Mouse (Mus musculus) hindbrain, embryonic 12.5 days (tissue): ENCODE results near the gene Creg2. TPM values are rescaled to one million over a fixed set of nuclear protein-coding genes. Genes with fewer than 3 reads are reported as not detected.
"Not testable (repeated sequence)": the region's sequence is repeated elsewhere in the genome, so short reads cannot be mapped to it uniquely, and the experiment has no call there.

Source experiments
- ATAC-seq: fragments of 200-750 bp; cut with Nextera tagmentation; 2 replicates; pipeline ENCODE4 v1.8.0; 2017; ENCODE audit warnings: moderate TSS enrichment; ENCODE audit not compliant: low FRiP score
- H3K27ac ChIP-seq: fragments of 300-500 bp; sonication (generic); 2 replicates; pipeline ENCODE4 v1.5.1; 2016; ENCODE audit warnings: mild to moderate bottlenecking
- H3K27me3 ChIP-seq: fragments of 300-500 bp; sonication (generic); 2 replicates; pipeline ENCODE4 v1.6.1; 2016; ENCODE audit warnings: mild to moderate bottlenecking
- H3K36me3 ChIP-seq: fragments of 300-500 bp; sonication (generic); 2 replicates; pipeline ENCODE4 v1.6.1; 2016; ENCODE audit warnings: mild to moderate bottlenecking
- H3K4me1 ChIP-seq: fragments of 300-500 bp; sonication (generic); 2 replicates; pipeline ENCODE4 v1.6.1; 2016
- H3K4me2 ChIP-seq: fragments of 300-500 bp; sonication (generic); replicated peaks from 2 replicates; pipeline ENCODE4 v1.6.1; 2016; ENCODE audit warnings: mild to moderate bottlenecking
- H3K4me3 ChIP-seq: fragments of 300-500 bp; sonication (generic); 2 replicates; pipeline ENCODE4 v1.5.1; 2016; ENCODE audit warnings: mild to moderate bottlenecking
- H3K9ac ChIP-seq: fragments of 300-500 bp; sonication (generic); 2 replicates; pipeline ENCODE4 v1.6.1; 2016; ENCODE audit warnings: mild to moderate bottlenecking, moderate library complexity
- H3K9me3 ChIP-seq: fragments of 300-500 bp; sonication (generic); replicated peaks from 2 replicates; pipeline ENCODE4 v1.6.1; 2016; ENCODE audit warnings: mild to moderate bottlenecking
- WGBS: fragments of 180-500 bp; shearing (Covaris S2); methylation state at CpG from one replicate; pipeline ENCODE4 v1.1.7; 2016; 5-methylcytosine and 5-hydroxymethylcytosine counted together
- polyA plus RNA-seq: library from polyadenylated mRNA; unstranded; fragments of >200 nt; fragmentation: Nextera tagmentation; extraction: Ambion mirVana; gene quantifications from 2 replicates; pipeline ENCODE4 v1.2.1, GENCODE M21; 2016

Gene Creg2
- polyA plus RNA-seq, 1 experiment from 2014 or later: 2.3 TPM

DNA sequence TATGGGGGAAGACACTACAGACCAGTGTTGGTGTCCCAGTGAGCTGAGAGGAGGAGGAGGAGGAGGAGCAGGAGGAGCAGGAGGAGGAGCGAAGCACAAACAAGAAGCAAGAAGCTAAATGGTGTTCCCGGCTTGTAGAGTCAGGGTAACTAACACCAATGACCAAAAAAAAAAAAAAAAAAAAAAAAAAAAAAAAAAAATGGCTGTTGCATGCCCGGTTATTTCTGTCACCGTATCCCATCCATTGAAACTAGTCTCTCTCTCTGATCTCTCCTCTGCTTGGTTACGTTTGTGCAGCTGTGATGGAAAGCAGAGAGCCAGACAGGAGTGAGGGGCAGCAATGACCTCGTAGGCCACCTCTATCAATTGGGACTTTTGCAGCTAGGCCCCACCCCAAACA lies 35.7 kb downstream of the Creg2 start:
- 78% methylated on average over 6 of the region's 6 CpGs for WGBS
- Histone ChIP-seq H3K4me1 (peaks cover 4% of the 10 kb centered on the region; the same call in 1 of the 2 replicates), H3K27ac (no peak overlapping the region), H3K9me3 (0 out of 2 replicates have a peak, but pooled peaks cover 3% of the 10 kb centered on the region), H3K27me3 (peaks cover 2% of the 10 kb centered on the region; the same call in 1 of the 2 replicates), H3K36me3 (no peaks in the 10 kb centered on the region), H3K4me3 (no peak overlapping the region), H3K4me2 (no peak overlapping the region), H3K9ac (no peak overlapping the region)
- no peak for ATAC-seq

DNA sequence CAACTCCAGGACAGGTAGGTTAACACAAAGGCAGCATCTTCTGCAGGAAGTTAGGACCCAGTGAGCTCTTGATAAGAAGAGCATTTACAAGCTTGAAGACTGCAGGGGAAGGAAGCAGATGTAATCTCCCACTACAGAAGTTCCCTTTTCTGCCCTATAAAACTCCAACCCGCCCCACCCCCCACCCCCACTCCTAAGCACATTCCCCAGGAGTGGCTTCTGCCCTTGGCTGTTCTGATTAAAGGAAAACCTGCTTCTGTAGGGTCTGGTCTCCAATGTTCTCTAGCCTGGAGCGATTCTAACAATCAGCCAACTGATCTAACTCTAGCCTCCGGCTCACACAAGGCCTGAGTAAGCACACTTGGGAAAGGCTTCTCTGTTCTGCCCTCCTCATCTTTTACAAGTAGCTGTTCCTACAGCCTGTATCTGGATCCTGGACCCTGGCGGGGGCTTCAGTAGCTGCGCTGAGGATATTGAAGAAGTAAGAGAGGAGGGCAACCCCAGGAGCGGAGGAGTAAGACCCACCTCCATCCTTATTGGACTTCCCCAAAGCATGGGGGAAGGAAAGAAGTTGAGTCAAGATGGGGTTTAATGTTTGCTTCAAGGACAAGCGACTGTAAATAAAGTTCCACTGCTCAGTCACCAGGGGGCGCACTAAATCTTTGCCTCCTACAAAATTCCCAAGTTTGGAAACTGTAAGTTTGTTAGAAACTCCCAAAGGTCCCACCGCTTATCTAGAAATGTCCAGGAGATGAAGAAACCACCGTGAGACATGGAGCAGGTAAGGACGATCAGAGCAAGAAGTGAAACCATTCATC lies 36.6 kb downstream of the Creg2 start:
- H3K36me3 ChIP-seq: no peaks in the 10 kb centered on the region
- no peak for ATAC-seq
- no peak overlapping the region for H3K27ac ChIP-seq
- H3K9ac ChIP-seq: no peak overlapping the region
- no peaks in the 10 kb centered on the region for H3K9me3 ChIP-seq
- H3K27me3 ChIP-seq: peaks cover 2% of the 10 kb centered on the region; the same call in 1 of the 2 replicates
- H3K4me1 ChIP-seq: peaks cover 4% of the 10 kb centered on the region; the same call in 1 of the 2 replicates
- WGBS: 23% methylated on average over 11 of the region's 11 CpGs
- no peak overlapping the region for H3K4me3 ChIP-seq
- H3K4me2 ChIP-seq: no peak overlapping the region

DNA sequence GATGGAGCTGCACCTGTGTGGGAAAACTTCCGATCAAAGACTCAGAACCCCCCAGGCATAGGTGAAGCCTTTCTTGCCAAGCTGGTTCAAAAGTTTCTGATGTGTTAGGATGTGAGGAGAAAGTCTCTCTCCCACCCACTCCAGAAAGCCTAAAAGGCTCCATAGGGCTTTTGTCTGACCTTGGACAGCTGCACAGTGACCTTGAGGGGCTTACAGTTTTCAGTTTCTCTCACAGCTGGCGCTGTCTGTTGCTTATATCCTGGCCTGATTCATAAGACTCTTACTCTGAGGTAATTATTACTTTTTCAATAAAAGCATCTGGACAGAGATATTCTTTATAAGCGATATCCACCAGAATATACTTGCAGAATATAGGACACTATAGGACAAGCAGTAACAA lies 38.2 kb downstream of the Creg2 start:
- WGBS: 86% methylated on average over 3 of the region's 3 CpGs
- ATAC-seq: no peak
- H3K9me3 ChIP-seq: no peaks in the 10 kb centered on the region

GRCm38 (mm10) chr1:39612491-39612890 lies 38.8 kb downstream of the Creg2 start:
- no peak overlapping the region for H3K4me2 ChIP-seq
- ATAC-seq: no peak
- H3K4me1 ChIP-seq: no peaks in the 10 kb centered on the region
- no peak overlapping the region for H3K4me3 ChIP-seq
- H3K27me3 ChIP-seq: peaks cover 2% of the 10 kb centered on the region; the same call in 1 of the 2 replicates
- no peak overlapping the region for H3K27ac ChIP-seq
- no peaks in the 10 kb centered on the region for H3K36me3 ChIP-seq
- no peaks in the 10 kb centered on the region for H3K9me3 ChIP-seq
- no peak overlapping the region for H3K9ac ChIP-seq
- 80% methylated on average over 5 of the region's 5 CpGs for WGBS

More for the DNA sequence above, 38.2 kb downstream of the Creg2 start:
- no peaks in the 10 kb centered on the region for H3K36me3 ChIP-seq
- no peak overlapping the region for H3K4me3 ChIP-seq
- no peaks in the 10 kb centered on the region for H3K4me1 ChIP-seq
- no peak overlapping the region for H3K4me2 ChIP-seq
- H3K27me3 ChIP-seq: peaks cover 2% of the 10 kb centered on the region; the same call in 1 of the 2 replicates
- no peak overlapping the region for H3K27ac ChIP-seq
- no peak overlapping the region for H3K9ac ChIP-seq

DNA sequence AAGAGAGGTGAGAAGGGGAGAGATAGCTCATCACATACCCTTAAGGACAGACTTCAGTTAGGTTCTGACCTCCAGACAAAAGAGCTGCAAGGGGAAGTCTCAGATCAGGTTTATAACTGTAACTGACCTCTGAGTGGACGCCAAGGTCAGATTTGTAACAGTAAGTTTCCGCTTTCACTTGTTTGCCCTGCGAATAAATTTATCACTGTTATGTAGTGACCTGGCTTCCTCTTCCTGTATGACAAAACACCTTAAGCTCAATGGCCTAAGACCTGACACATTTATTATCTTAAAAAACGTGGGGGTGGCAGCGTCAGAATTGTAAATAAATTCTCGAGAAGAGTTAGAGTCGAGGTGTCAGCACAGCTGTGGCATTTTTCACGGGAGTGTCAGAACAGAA lies 42.7 kb downstream of the Creg2 start:
- Histone ChIP-seq H3K27ac (no peak overlapping the region), H3K9ac (no peak overlapping the region), H3K27me3 (no peaks in the 10 kb centered on the region), H3K36me3 (no peaks in the 10 kb centered on the region), H3K4me2 (no peak overlapping the region), H3K9me3 (no peaks in the 10 kb centered on the region), H3K4me1 (no peaks in the 10 kb centered on the region), H3K4me3 (no peak overlapping the region)
- no peak for ATAC-seq
- 72% methylated on average over 8 of the region's 8 CpGs for WGBS

DNA sequence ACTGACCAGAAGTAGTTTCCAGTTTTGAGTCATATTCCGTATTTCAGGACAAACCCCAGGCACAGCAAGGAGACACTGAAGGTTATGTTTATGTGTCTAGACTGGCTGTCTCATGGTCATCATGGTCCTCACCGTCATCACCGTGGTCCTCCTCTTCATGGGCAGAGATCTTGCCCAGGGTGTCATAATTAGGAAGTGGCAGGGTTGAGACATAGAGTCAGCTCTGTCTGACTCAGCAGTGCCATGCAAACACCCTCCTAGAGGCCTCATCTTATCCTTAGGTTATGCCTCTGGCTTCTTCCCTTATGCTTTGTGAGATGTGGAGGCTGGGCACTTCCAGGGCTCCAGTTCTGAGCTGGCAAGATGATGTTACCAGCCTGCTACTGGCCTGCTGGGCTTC lies 48.8 kb downstream of the Creg2 start:
- Histone ChIP-seq H3K9me3 (0 out of 2 replicates have a peak, but pooled peaks cover 8% of the 10 kb centered on the region), H3K27ac (no peak overlapping the region), H3K27me3 (no peaks in the 10 kb centered on the region), H3K4me2 (no peak overlapping the region), H3K4me3 (no peak overlapping the region), H3K9ac (no peak overlapping the region), H3K36me3 (no peaks in the 10 kb centered on the region), H3K4me1 (no peaks in the 10 kb centered on the region)
- 95% methylated on average over 3 of the region's 3 CpGs for WGBS
- no peak for ATAC-seq

DNA sequence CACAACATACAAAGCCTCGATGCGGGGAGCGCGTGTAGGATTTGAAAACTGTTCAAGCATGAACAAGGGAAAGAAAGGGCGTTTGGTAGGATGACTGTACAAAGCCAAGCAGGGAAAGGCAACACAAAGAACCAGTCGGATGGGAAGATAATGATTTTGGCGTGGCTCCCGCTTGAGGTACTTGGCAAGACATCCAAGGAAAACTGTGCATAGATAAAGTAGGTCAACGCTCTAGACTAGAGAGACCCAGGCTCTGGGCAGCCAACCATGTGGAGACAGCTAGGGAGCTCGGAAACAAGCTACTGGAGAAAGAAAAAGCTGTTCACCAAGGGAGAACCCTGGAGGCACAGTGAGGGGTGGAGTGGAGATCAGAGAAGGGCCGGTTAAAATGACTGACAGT lies 52.5 kb downstream of the Creg2 start:
- Histone ChIP-seq H3K27me3 (no peaks in the 10 kb centered on the region), H3K9me3 (0 out of 2 replicates have a peak, but pooled peaks cover 8% of the 10 kb centered on the region), H3K9ac (no peak overlapping the region), H3K4me2 (no peak overlapping the region), H3K27ac (no peak overlapping the region), H3K36me3 (no peaks in the 10 kb centered on the region), H3K4me3 (no peak overlapping the region), H3K4me1 (no peaks in the 10 kb centered on the region)
- ATAC-seq: no peak
- WGBS: 73% methylated on average over 11 of the region's 11 CpGs

- not testable (repeated sequence) for H3K36me3 ChIP-seq, H3K4me3 ChIP-seq, H3K27me3 ChIP-seq, H3K9me3 ChIP-seq, H3K27ac ChIP-seq, ATAC-seq, H3K9ac ChIP-seq, H3K4me1 ChIP-seq, H3K4me2 ChIP-seq
- WGBS: 95% methylated on average over 9 of the region's 9 CpGs
These were observed 54.1 kb downstream of the Creg2 start for GRCm38 (mm10) chr1:39597135-39597534.

GRCm38 (mm10) chr1:39593836-39594235 lies 57.4 kb downstream of the Creg2 start:
- Histone ChIP-seq H3K4me2 (no peak overlapping the region), H3K9me3 (no peaks in the 10 kb centered on the region), H3K27me3 (no peaks in the 10 kb centered on the region), H3K36me3 (no peaks in the 10 kb centered on the region), H3K4me1 (no peaks in the 10 kb centered on the region), H3K4me3 (no peak overlapping the region), H3K27ac (no peak overlapping the region), H3K9ac (no peak overlapping the region)
- WGBS: 85% methylated on average over 10 of the region's 10 CpGs
- no peak for ATAC-seq

- no peak overlapping the region for H3K4me3 ChIP-seq
- no peaks in the 10 kb centered on the region for H3K36me3 ChIP-seq
- H3K9ac ChIP-seq: no peak overlapping the region
- no peaks in the 10 kb centered on the region for H3K4me1 ChIP-seq
- 78% methylated on average over 4 of the region's 4 CpGs for WGBS
- no peak for ATAC-seq
- H3K27me3 ChIP-seq: no peaks in the 10 kb centered on the region
- H3K4me2 ChIP-seq: no peak overlapping the region
- no peak overlapping the region for H3K27ac ChIP-seq
- no peaks in the 10 kb centered on the region for H3K9me3 ChIP-seq
These were observed 59.2 kb downstream of the Creg2 start for GRCm38 (mm10) chr1:39592090-39592489.

DNA sequence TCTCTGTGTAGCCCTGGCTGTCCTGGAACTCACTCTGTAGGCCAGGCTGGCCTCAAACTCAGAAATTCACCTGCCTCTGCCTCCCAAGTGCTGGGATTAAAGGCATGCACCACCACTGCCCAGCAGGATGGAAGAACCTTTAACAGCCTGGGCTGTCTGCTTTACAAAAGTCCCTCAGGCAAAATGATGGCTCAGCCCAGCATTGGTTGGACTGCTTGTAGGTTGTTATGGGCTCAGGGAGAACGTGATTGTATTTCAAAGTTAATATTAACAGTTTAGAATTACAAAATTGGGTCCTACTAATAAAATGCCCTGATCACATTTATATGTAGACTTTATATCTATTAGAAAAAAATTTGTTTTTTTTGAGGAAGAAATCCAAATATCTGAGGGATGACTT lies 59.7 kb downstream of the Creg2 start:
- WGBS: 79% methylated on average over 1 of the region's 1 CpGs

GRCm38 (mm10) chr1:39590193-39590592 lies 61.1 kb downstream of the Creg2 start:
- H3K27me3 ChIP-seq: no peaks in the 10 kb centered on the region
- H3K27ac ChIP-seq: no peak overlapping the region
- no peaks in the 10 kb centered on the region for H3K9me3 ChIP-seq
- no peak overlapping the region for H3K4me2 ChIP-seq
- no peak for ATAC-seq
- H3K4me3 ChIP-seq: no peak overlapping the region
- whole genome bisulfite sequencing: 83% methylated on average over 5 of the region's 5 CpGs
- H3K4me1 ChIP-seq: no peaks in the 10 kb centered on the region
- no peaks in the 10 kb centered on the region for H3K36me3 ChIP-seq
- no peak overlapping the region for H3K9ac ChIP-seq

More for the DNA sequence above, 59.7 kb downstream of the Creg2 start:
- not testable (repeated sequence) for ATAC-seq, H3K4me3 ChIP-seq, H3K4me2 ChIP-seq, H3K4me1 ChIP-seq, H3K27me3 ChIP-seq, H3K36me3 ChIP-seq, H3K9ac ChIP-seq, H3K9me3 ChIP-seq, H3K27ac ChIP-seq

DNA sequence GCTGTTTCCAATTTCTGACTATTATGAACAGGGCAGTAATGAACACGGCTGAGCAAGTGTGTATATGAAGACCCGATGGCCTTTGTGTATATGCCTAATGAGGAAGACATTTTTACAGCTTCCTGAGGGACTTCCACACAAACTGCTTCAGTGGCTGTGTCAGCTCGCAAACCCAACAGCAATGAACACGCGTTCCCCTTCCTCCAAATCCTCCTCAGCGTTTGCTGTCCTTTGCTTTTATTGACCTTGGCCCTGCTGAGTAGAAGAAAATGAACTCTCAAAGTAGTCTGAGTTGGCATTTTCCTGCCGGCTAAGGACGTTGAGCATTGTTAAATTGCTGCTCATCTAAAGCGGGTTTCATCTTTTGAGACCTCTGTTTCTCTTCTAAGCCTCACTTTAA lies 65.9 kb downstream of the Creg2 start:
- Histone ChIP-seq H3K27ac (no peak overlapping the region), H3K4me1 (no peaks in the 10 kb centered on the region), H3K4me3 (no peak overlapping the region), H3K4me2 (no peak overlapping the region), H3K27me3 (no peaks in the 10 kb centered on the region), H3K9me3 (no peaks in the 10 kb centered on the region), H3K36me3 (no peaks in the 10 kb centered on the region), H3K9ac (no peak overlapping the region)
- 89% methylated on average over 9 of the region's 9 CpGs for WGBS
- ATAC-seq: no peak
